Mouse (Mus musculus) limb, embryonic 14.5 days (tissue): ENCODE measurements around the gene Tpra1. TPM values are rescaled to one million over a fixed set of nuclear protein-coding genes. Genes with fewer than 3 reads are reported as not detected.

Experiments
- ATAC-seq: fragments of 200-750 bp; cut with Nextera tagmentation; 2 replicates; pipeline ENCODE4 v1.8.0; 2017; ENCODE audit warnings: low read depth, moderate number of reproducible peaks, moderate TSS enrichment; ENCODE audit not compliant: low FRiP score
- DNase-seq: peaks from one replicate; pipeline ENCODE4 v3.0.0-alpha.2; 2015; ENCODE audit warnings: low spot score
- H3K27ac ChIP-seq: fragments of 300-500 bp; sonication (generic); replicated peaks from 2 replicates; pipeline ENCODE4 v1.5.1; 2014; ENCODE audit warnings: low read depth, mild to moderate bottlenecking, low read length, moderate library complexity, mixed read lengths
- H3K27me3 ChIP-seq: fragments of 300-500 bp; sonication (generic); 2 replicates; pipeline ENCODE4 v1.6.1; 2014; ENCODE audit warnings: low read length, mixed read lengths; ENCODE audit not compliant: control insufficient read depth, insufficient read depth
- H3K36me3 ChIP-seq: fragments of 300-500 bp; sonication (generic); 2 replicates; pipeline ENCODE4 v1.6.1; 2014; ENCODE audit warnings: mild to moderate bottlenecking, low read length, moderate library complexity, mixed read lengths; ENCODE audit not compliant: control insufficient read depth, insufficient read depth
- H3K4me1 ChIP-seq: fragments of 300-500 bp; sonication (generic); 2 replicates; pipeline ENCODE4 v1.6.1; 2014; ENCODE audit warnings: antibody characterized with exemption, low read length, mixed read lengths; ENCODE audit not compliant: control insufficient read depth, insufficient read depth
- H3K4me2 ChIP-seq: fragments of 300-500 bp; sonication (generic); replicated peaks from 2 replicates; pipeline ENCODE4 v1.6.1; 2014; ENCODE audit warnings: low read depth, mild to moderate bottlenecking, low read length, moderate library complexity; ENCODE audit not compliant: severe bottlenecking
- H3K4me3 ChIP-seq: fragments of 300-500 bp; sonication (generic); replicated peaks from 2 replicates; pipeline ENCODE4 v1.5.1; 2014; ENCODE audit warnings: low read length
- H3K9ac ChIP-seq: fragments of 300-500 bp; sonication (generic); 2 replicates; pipeline ENCODE4 v1.6.1; 2014; ENCODE audit warnings: mild to moderate bottlenecking, low read depth, low read length, moderate library complexity; ENCODE audit not compliant: severe bottlenecking
- H3K9me3 ChIP-seq: fragments of 300-500 bp; sonication (generic); 2 replicates; pipeline ENCODE4 v1.6.1; 2016; ENCODE audit warnings: low read length; ENCODE audit not compliant: control insufficient read depth
- POLR2A ChIP-seq: fragments of 200-500 bp; IDR thresholded peaks from 2 replicates; pipeline ENCODE4 v1.8.0; 2012; ENCODE audit warnings: inconsistent platforms, mild to moderate bottlenecking, moderate library complexity, borderline replicate concordance; ENCODE audit not compliant: insufficient read depth, insufficient read length; ENCODE audit errors: extremely low read depth
- WGBS: fragments of 180-500 bp; shearing (Covaris S2); extraction: QIAGEN DNeasy Blood & Tissue Kit; methylation state at CpG from one replicate; pipeline ENCODE4 v1.1.7; 2014; 5-methylcytosine and 5-hydroxymethylcytosine counted together
- polyA plus RNA-seq, 2 experiments: library from polyadenylated mRNA; depleted of rRNA in 1 of 2; stranded (reverse) in 1 of 2; unstranded in 1 of 2; fragments of >200 nt; fragmentation: Nextera tagmentation in 1 of 2; extraction: Ambion mirVana in 1 of 2; gene quantifications; 2 replicates each; pipeline versions ENCODE4 v1.2.1 to v1.2.3; 2012 to 2014

Tpra1 gene
- polyA plus RNA-seq, 2 experiments, result 62.2 to 141 TPM

- no peak for ATAC-seq
- no peaks in the 10 kb centered on the region for H3K9me3 ChIP-seq
- H3K27ac ChIP-seq, result no peak overlapping the region
- H3K4me1 ChIP-seq, result no peaks in the 10 kb centered on the region
- no peak overlapping the region for H3K4me2 ChIP-seq
- no peak for DNase-seq
- no peak overlapping the region for H3K4me3 ChIP-seq
- H3K36me3 ChIP-seq, result peaks cover 82% of the 10 kb centered on the region
- no peak overlapping the region for H3K9ac ChIP-seq
- no peak for TF ChIP-seq POLR2A
- 88% methylated on average over 10 of the region's 10 CpGs for WGBS
- H3K27me3 ChIP-seq, result no peaks in the 10 kb centered on the region
These were observed 17.9 kb upstream of the Tpra1 start for GRCm38 (mm10) chr6:88884195-88884594.

DNA sequence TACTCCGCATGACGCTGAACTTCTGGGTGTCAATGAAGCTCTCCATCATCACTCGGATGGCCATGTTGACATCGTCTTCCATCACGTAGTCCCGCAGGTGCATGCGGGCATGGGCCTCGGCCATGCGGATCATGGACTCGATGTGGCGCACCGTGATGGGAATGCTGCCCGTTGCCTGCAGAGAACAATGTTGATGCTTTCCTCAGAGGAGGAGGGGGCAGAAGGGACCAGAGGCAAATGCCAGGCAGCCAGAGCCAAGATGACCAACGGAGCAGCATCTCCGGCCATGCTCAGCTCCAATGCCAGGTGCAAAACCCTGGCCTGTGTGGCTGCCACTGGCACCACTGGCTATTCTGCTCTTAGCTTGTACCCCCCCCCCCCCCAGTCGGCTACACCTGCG, 17.4 kb upstream of the Tpra1 start:
- Histone ChIP-seq H3K9ac (no peak overlapping the region), H3K27me3 (no peaks in the 10 kb centered on the region), H3K36me3 (peaks cover 87% of the 10 kb centered on the region), H3K9me3 (no peaks in the 10 kb centered on the region), H3K27ac (no peak overlapping the region), H3K4me2 (no peak overlapping the region), H3K4me1 (no peaks in the 10 kb centered on the region), H3K4me3 (no peak overlapping the region)
- no peak for TF ChIP-seq POLR2A
- 95% methylated on average over 17 of the region's 17 CpGs for WGBS
- DNase-seq (no peak), ATAC-seq (no peak)

DNA sequence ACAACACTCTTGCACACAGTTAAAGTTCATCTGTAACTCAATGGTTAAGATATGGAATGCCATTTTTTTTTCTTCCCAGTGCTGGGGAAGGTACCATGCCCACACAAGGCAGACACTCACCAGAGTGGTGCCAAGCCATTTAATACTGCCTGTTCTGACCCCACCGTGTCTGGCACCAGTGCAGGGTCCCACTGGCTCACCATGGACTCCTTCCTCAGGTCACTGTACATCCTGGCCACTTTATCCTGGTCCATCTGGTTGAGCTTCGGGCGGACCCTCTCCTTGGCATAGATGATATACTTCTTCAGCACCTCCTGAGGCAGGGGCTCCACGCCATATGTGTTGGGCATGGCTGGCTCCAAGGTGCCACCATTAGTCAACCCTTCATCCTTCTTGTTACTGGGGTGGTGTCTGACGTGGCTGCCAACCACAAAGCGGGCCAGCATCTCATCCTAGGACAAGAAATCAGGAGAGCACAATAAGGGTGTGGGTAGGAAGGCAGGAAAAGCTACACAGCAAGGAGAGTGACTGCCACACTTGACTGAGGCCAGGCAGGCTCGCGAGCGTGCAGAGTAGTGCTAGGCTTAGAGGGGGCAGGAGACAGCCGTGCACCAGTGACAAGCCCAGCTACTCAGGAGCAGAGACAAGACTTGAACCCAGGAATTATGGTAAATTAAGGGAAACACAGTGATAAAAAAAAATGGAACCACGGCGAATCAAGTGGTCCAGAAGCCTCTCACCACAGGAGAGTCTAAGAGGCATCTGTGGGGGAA, 16.2 kb upstream of the Tpra1 start:
- no peak for TF ChIP-seq POLR2A
- H3K27me3 ChIP-seq, result no peaks in the 10 kb centered on the region
- DNase-seq, result no peak
- no peak overlapping the region for H3K4me2 ChIP-seq
- H3K4me1 ChIP-seq, result no peaks in the 10 kb centered on the region
- no peak overlapping the region for H3K27ac ChIP-seq
- H3K9me3 ChIP-seq, result no peaks in the 10 kb centered on the region
- no peak for ATAC-seq
- peaks cover 97% of the 10 kb centered on the region for H3K36me3 ChIP-seq
- 92% methylated on average over 12 of the region's 12 CpGs for WGBS
- H3K4me3 ChIP-seq, result no peak overlapping the region
- H3K9ac ChIP-seq, result no peak overlapping the region

GRCm38 (mm10) chr6:88886417-88886967, 15.6 kb upstream of the Tpra1 start:
- no peak for DNase-seq
- Histone ChIP-seq H3K27me3 (no peaks in the 10 kb centered on the region), H3K4me1 (no peaks in the 10 kb centered on the region), H3K27ac (no peak overlapping the region), H3K4me3 (no peak overlapping the region), H3K4me2 (no peak overlapping the region), H3K36me3 (peaks cover 97% of the 10 kb centered on the region), H3K9ac (no peak overlapping the region), H3K9me3 (no peaks in the 10 kb centered on the region)
- 88% methylated on average over 2 of the region's 2 CpGs for WGBS
- ATAC-seq, result peak; percentile 66
- no peak for TF ChIP-seq POLR2A

DNA sequence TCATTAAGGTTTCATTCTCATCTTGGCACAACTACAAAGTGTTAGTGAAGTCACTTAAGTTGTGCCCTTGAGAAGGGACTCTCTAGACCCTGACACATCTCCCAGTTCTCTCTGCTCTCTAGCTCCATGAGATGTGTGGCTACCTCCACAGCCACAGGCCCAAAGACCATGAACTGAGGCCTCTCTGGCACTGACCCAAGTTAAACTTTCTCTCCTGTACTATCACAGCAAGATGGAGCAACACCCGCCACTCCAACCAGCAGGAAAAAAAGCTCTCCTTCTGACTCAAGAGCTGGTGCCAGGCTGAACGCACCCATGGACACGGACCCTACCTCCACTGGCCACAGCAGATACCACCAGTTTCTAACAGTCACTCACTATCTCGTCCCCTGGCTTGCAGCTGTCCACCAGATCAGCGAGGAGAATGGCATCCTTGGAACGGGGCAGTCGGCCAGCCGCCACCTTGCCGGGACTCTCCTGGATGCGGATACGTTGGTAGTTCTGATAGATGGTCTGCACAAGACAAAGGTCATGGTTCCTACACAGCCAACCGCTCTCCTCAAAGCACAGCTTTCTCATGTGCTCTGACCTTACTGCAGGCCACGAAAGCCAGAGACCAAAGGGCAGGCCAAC, 12.5 kb upstream of the Tpra1 start:
- H3K4me3 ChIP-seq, result no peak overlapping the region
- 89% methylated on average over 13 of the region's 13 CpGs for WGBS
- no peak overlapping the region for H3K9ac ChIP-seq
- TF ChIP-seq POLR2A, result no peak
- no peaks in the 10 kb centered on the region for H3K27me3 ChIP-seq
- no peaks in the 10 kb centered on the region for H3K4me1 ChIP-seq
- peaks cover 96% of the 10 kb centered on the region for H3K36me3 ChIP-seq
- no peaks in the 10 kb centered on the region for H3K9me3 ChIP-seq
- H3K27ac ChIP-seq, result no peak overlapping the region
- no peak overlapping the region for H3K4me2 ChIP-seq
- DNase-seq, result no peak
- ATAC-seq, result no peak
